Mouse (Mus musculus) heart, postnatal 0 days (tissue): ENCODE data around the gene Rag2.

ENCODE experiments used
- CTCF ChIP-seq: IDR thresholded peaks from 2 replicates; pipeline ENCODE4 v1.5.1; 2016; ENCODE audit warnings: antibody characterized with exemption, control low read depth, low read depth
- EP300 ChIP-seq: IDR thresholded peaks from 2 replicates; pipeline ENCODE4 v1.6.1; 2016; ENCODE audit warnings: antibody characterized with exemption, low read depth

- TF ChIP-seq CTCF = no peak
- no peak for TF ChIP-seq EP300
Observed at GRCm38 (mm10) chr2:101580428-101580827, 44.1 kb upstream of the Rag2 start.
